Mouse (Mus musculus) embryonic stem cell, embryonic (primary cell): ENCODE data around the gene Snx30.

Experiments
- CTCF ChIA-PET, 4 experiments: fragments of 300-600 bp in 2 of 4; fragments of 350-600 bp in 2 of 4; sonication (Branson Sonifier 250); formaldehyde crosslinking; loops; one replicate each; lab custom pipeline; 2022; ENCODE audit warnings: inconsistent platforms in 2 of 4; lab: Charles Lee
- POLR2A ChIA-PET, 4 experiments: fragments of 300-600 bp in 2 of 4; fragments of 350-600 bp in 2 of 4; sonication (Branson Sonifier 250); formaldehyde crosslinking; loops; one replicate each; lab custom pipeline; 2022; ENCODE audit warnings: antibody characterized with exemption in 4 of 4, inconsistent platforms in 1 of 4; lab: Charles Lee

The Snx30 gene

DNA sequence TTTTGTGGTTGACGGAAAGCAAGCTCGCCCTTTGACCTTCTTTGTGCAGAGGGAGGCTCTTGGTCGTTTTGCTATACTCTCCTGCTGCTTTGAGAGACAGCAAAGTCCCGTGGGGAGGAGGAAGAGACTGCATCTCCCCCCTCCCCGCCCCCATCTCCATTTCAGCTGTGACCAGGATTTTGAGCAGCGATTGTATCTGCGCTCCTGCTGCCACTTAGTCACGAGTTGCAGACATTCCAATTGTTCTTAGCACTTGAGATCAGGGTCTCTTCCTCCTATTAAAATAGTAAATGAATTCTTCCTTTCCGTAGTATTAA is 1.2 kb downstream of the Snx30 start:
- ChIA-PET CTCF (interaction anchor here in 3 of 4 experiments (0.6 to 1.2 kb wide), 4 partner anchors 64 to 143 kb away, joined by 3 to 4 read pairs (median 4); partner anchors contain the start of gene Slc46a2 (in 1 of the 3)), POLR2A (interaction anchor here in 3 of 4 experiments (0.6 to 4.5 kb wide), 45 partner anchors 9 to 1316 kb away, joined by 3 to 62 read pairs (median 5); partner anchors contain the start of genes E130308A19Rik (in 1 of the 3), Hsdl2 (in 1 of the 3), Mup6 (in 1 of the 3) and Slc46a2 (in 1 of the 3))

DNA sequence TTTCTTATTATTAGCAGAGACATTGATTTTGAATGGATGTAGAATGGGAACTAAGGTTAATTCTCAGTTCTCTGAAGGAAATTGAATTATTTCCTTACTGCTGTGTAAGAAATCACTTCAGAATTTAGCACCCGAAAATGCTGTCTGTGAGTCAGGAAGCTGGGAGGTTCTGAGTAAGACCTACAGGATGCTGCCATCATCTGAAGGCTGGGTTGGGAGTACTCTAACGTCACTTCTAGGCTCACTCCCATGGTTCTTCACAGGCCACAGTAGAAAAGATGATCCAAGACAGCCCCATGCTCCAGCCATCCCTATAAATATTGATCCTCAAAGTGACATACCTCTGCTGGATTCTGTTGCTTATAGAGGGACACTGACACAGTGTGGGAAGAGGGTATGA is 1.9 kb downstream of the Snx30 start:
- CTCF ChIA-PET: interaction anchor here in 2 of 4 experiments (0.6 to 1.2 kb wide), 3 partner anchors 63 to 142 kb away, joined by 4 read pairs; partner anchors contain the start of gene Slc46a2 (in 1 of the 2)

GRCm38 (mm10) chr4:59808396-59808795 is 2.8 kb downstream of the Snx30 start:
- POLR2A ChIA-PET: interaction anchor here in 3 of 4 experiments (0.6 to 4.5 kb wide), 16 partner anchors 9 to 1471 kb away, joined by 3 to 62 read pairs (median 4); no protein-coding TSS in a partner anchor
- CTCF ChIA-PET: interaction anchor here (0.7 to 1.6 kb wide), 17 partner anchors 9 to 395 kb away, joined by 3 to 14 read pairs (median 3); partner anchors contain the start of gene Slc46a2 (in 2 of the 4)

More for the DNA sequence above, 1.9 kb downstream of the Snx30 start:
- POLR2A ChIA-PET: interaction anchor here in 2 of 4 experiments (0.6 to 4.5 kb wide), 24 partner anchors 10 to 181 kb away, joined by 3 to 62 read pairs (median 4); no protein-coding TSS in a partner anchor

DNA sequence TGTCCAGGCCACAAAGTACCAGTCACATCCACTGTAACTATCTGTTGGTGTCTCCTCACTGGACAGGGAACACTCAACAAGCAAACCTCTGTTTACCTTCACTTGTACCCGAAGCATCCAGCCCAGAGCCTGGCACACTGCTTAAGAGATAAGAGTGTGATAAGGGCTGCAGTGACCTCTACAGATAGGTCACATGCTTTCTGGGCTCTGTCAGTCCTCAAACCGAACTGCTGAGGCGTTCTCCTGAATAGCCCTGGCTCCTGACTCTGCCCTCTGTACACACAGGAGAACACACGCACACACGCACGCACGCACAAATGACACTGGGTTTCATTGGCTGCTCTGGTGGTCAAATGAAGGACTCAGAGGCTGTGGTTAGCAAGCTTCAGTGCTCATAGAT is 8.5 kb downstream of the Snx30 start:
- CTCF ChIA-PET: interaction anchor here in 1 of 4 experiments (1.0 to 1.6 kb wide), 2 partner anchors 9 to 27 kb away, joined by 3 to 5 read pairs; partner anchors contain the start of gene Snx30

DNA sequence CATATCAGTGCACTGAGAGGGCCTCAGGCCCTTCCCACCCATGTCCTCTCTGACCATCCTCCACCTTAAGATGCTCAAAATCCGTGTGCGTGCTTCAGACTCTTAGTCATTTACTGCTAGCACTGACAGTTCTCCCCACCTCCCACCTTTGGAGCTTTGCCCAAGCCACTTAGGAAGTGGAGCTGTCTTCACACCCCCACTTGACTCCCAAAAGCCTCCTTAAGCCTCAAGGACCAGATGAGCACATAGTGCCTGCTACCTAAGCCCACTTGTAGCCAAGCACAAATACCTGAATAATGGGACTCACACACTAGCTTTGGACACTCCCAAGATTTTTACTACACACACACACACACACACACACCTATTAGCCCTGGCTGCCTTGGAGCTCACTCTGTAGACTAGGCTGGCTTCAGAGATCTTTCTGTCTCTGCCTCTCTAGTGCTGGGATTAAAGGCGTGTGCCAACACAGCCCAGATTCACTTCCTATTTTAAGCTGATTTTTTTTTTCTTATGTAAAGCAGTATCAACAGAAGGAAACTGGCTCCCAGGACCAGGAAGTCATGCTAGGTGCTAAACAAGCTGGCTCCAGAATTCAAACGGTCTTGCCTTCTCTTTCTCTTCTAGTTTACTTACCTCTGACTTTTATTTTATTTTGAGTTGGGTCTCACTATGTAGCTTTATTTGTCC is 9.6 kb downstream of the Snx30 start:
- CTCF ChIA-PET: interaction anchor here in 3 of 4 experiments (0.6 to 1.6 kb wide), 8 partner anchors 10 to 113 kb away, joined by 3 to 5 read pairs (median 4); partner anchors contain the start of gene Snx30 (in 1 of the 3)

More for the DNA sequence above, 8.5 kb downstream of the Snx30 start:
- POLR2A ChIA-PET: interaction anchor here in 2 of 4 experiments (1.1 to 7.6 kb wide), 5 partner anchors 7 to 75 kb away, joined by 3 to 62 read pairs (median 7); partner anchors contain the start of gene Snx30 (in 2 of the 2)

DNA sequence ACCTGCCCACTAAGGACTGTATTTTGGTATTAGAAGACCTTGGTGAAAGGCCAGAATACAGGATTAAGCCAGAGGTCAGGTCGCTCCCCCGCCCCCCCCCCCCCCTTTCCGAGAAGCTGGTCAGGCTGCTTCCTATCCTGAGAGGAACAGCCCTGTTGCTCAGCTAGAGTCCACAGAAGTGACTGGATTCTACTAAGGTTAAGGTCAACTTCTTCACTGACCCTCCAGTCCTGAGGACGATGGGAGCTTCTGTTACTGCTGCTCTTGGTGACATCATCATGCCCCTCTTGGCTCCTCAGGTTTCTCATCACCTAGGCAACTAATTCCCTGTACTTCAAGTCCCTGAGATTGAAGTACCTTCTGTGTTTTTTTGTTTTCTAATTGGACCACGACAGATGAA is 10.4 kb downstream of the Snx30 start:
- ChIA-PET CTCF (interaction anchor here in 3 of 4 experiments (0.6 to 1.5 kb wide), 6 partner anchors 24 to 85 kb away, joined by 3 to 5 read pairs (median 4); no protein-coding TSS in a partner anchor), POLR2A (interaction anchor here in 2 of 4 experiments (0.6 to 7.6 kb wide), 6 partner anchors 8 to 71 kb away, joined by 3 to 62 read pairs (median 7); partner anchors contain the start of gene Snx30 (in 2 of the 2))

More for the DNA sequence above, 9.6 kb downstream of the Snx30 start:
- POLR2A ChIA-PET: interaction anchor here in 2 of 4 experiments (0.8 to 7.6 kb wide), 10 partner anchors 8 to 76 kb away, joined by 3 to 62 read pairs (median 6); partner anchors contain the start of gene Snx30 (in 2 of the 2)

- ChIA-PET POLR2A (interaction anchor here in 2 of 4 experiments (0.6 to 7.6 kb wide), 6 partner anchors 7 to 70 kb away, joined by 3 to 62 read pairs (median 6); partner anchors contain the start of gene Snx30 (in 2 of the 2)), CTCF (interaction anchor here in 2 of 4 experiments (0.6 to 0.9 kb wide), 4 partner anchors 24 to 85 kb away, joined by 3 to 5 read pairs (median 3); no protein-coding TSS in a partner anchor)
These were observed 10.8 kb downstream of the Snx30 start for GRCm38 (mm10) chr4:59816477-59816876.

DNA sequence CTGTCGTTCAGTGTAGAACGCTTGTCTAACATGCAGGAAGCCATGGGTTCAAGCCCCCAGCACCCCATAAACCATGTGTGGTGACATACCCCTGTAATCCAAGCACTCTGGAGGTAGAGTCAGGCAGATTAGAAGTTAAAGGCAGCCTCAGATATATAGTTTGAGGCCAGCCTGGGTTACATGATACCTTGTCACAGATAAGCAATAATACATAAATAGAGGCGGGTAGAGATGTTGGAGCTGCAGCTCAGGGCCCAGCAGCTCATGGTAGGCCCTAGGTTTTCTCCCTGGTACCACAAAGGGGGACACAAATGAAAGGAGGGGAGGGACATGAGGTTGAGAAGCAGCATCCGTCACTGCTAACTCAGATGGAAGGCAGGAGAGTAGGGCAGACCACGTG is 12.2 kb downstream of the Snx30 start:
- ChIA-PET CTCF (interaction anchor here in 2 of 4 experiments (0.6 to 0.9 kb wide), 2 partner anchors 9 to 37 kb away, joined by 3 read pairs; no protein-coding TSS in a partner anchor), POLR2A (interaction anchor here in 2 of 4 experiments (0.8 to 7.6 kb wide), 11 partner anchors 8 to 85 kb away, joined by 3 to 62 read pairs (median 3); partner anchors contain the start of gene Snx30 (in 2 of the 2))

DNA sequence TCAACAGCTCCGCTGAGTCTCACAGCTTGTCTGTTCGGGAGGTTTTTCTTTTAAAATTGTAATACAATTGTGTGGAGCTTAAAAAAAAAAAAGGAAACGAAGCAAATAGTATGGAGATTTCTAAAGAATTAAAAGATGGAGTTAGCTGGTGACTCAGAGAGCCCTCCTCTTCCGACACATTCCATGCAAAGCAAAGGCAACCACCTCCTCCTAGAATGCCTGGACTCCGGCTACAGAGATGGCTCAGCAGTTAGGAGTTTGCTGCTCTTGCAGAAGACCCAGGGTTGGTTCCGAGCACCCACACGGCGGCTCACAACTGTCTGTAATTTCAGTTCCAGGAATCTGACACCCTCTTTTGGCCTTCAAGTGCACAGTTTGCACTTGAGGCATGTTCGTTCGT is 12.9 kb downstream of the Snx30 start:
- ChIA-PET POLR2A (interaction anchor here in 2 of 4 experiments (0.8 to 7.6 kb wide), 9 partner anchors 8 to 84 kb away, joined by 3 to 62 read pairs (median 4); partner anchors contain the start of gene Snx30 (in 2 of the 2)), CTCF (interaction anchor here in 1 of 4 experiments (0.6 kb wide), 1 partner anchor 38 kb away, joined by 3 read pairs; no protein-coding TSS in a partner anchor)

GRCm38 (mm10) chr4:59819054-59819472 is 13.4 kb downstream of the Snx30 start:
- CTCF ChIA-PET: interaction anchor here in 3 of 4 experiments (0.6 to 1.7 kb wide), 3 partner anchors 10 to 110 kb away, joined by 4 to 12 read pairs (median 6); no protein-coding TSS in a partner anchor
- POLR2A ChIA-PET: interaction anchor here in 2 of 4 experiments (1.0 to 7.6 kb wide), 6 partner anchors 8 to 397 kb away, joined by 3 to 62 read pairs (median 4); partner anchors contain the start of gene Snx30 (in 2 of the 2)

GRCm38 (mm10) chr4:59819477-59820022 is 13.9 kb downstream of the Snx30 start:
- ChIA-PET POLR2A (interaction anchor here in 3 of 4 experiments (0.6 to 7.6 kb wide), 7 partner anchors 9 to 398 kb away, joined by 3 to 62 read pairs (median 4); partner anchors contain the start of gene Snx30 (in 2 of the 3)), CTCF (interaction anchor here (0.5 to 2.2 kb wide), 7 partner anchors 10 to 143 kb away, joined by 3 to 12 read pairs (median 4); no protein-coding TSS in a partner anchor)

GRCm38 (mm10) chr4:59821516-59821915 is 15.9 kb downstream of the Snx30 start:
- CTCF ChIA-PET: interaction anchor here in 1 of 4 experiments (2.2 kb wide), 1 partner anchor 49 kb away, joined by 5 read pairs; no protein-coding TSS in a partner anchor
- POLR2A ChIA-PET: interaction anchor here in 2 of 4 experiments (1.1 to 7.6 kb wide), 4 partner anchors 14 to 18 kb away, joined by 4 to 62 read pairs (median 6); partner anchors contain the start of gene Snx30 (in 1 of the 2)

DNA sequence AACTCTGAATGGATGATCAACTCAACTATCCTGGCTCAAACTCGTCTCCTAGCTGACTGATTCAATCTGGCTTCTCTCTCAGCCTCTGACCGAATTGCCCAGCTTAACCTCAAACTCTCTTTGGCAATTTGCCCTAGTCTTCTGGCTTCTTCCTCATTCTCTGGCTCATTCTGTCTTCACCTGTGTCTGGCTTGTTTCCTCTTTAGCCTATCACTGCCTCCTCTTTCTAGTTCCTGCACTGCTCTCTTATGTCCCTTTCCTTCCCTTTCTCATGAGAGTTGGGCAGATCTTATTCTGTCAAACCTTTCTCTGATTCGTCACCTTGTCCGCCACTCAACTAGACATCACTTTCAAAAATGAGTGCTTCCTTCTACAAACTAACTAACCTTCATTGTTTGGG is 16.5 kb downstream of the Snx30 start:
- ChIA-PET CTCF (interaction anchor here in 1 of 4 experiments (1.5 kb wide), 1 partner anchor 49 kb away, joined by 5 read pairs; no protein-coding TSS in a partner anchor), POLR2A (interaction anchor here in 3 of 4 experiments (0.7 to 2.7 kb wide), 6 partner anchors 14 to 92 kb away, joined by 3 to 9 read pairs (median 4); partner anchors contain the start of gene Snx30 (in 1 of the 3))

DNA sequence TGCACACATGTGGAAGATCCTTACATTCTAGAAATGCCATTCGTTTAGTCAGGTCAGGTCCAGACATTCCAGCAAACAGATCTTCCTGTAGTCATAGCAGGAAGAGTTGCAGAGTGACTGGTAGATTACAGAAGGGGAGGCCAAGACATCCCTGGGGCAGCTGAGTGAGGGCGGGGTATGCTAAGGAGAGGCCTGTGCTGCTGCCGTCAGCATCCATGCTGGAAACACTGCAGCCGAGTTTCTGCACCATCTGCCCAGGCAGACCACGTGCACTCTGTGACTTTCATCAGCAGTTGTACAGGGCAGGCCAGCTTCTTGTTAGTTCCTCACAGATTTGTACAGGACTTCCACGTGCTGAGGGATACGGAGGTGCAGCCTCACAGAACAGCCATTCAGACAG is 17.8 kb downstream of the Snx30 start:
- CTCF ChIA-PET: interaction anchor here in 2 of 4 experiments (0.7 to 1.5 kb wide), 2 partner anchors 10 to 48 kb away, joined by 4 to 5 read pairs; no protein-coding TSS in a partner anchor
- POLR2A ChIA-PET: interaction anchor here in 2 of 4 experiments (0.9 to 2.7 kb wide), 9 partner anchors 8 to 402 kb away, joined by 3 to 16 read pairs (median 4); partner anchors contain the start of gene Snx30 (in 2 of the 2)

GRCm38 (mm10) chr4:59824860-59825259 is 19.2 kb downstream of the Snx30 start:
- CTCF ChIA-PET: interaction anchor here in 1 of 4 experiments (1.2 kb wide), 1 partner anchor 38 kb away, joined by 10 read pairs; no protein-coding TSS in a partner anchor

GRCm38 (mm10) chr4:59825634-59826033 is 20.0 kb downstream of the Snx30 start:
- CTCF ChIA-PET: no interaction called here
- POLR2A ChIA-PET: interaction anchor here in 1 of 4 experiments (0.7 to 1.1 kb wide), 2 partner anchors 13 to 200 kb away, joined by 3 read pairs; no protein-coding TSS in a partner anchor

More at GRCm38 (mm10) chr4:59824860-59825259, 19.2 kb downstream of the Snx30 start:
- POLR2A ChIA-PET: interaction anchor here in 2 of 4 experiments (1.1 to 2.7 kb wide), 6 partner anchors 9 to 403 kb away, joined by 3 to 16 read pairs (median 5); partner anchors contain the start of gene Snx30 (in 2 of the 2)
